Mouse (Mus musculus) layer of hippocampus, adult 6 months (tissue): ENCODE data around the gene Gng5. TPM values are rescaled to one million over a fixed set of nuclear protein-coding genes. Genes with fewer than 3 reads are reported as not detected.

Experiments
- long read RNA-seq, 2 experiments: library from polyadenylated mRNA; unstranded; transcript quantifications; one replicate each; pipeline ENCODE4 v2.0.0; 2019 to 2020
- polyA plus RNA-seq: library from polyadenylated mRNA; unstranded; fragments of <200 nt; fragmentation: Nextera tagmentation; gene quantifications from 2 replicates; pipeline ENCODE4 v1.2.3, GENCODE M21; 2021

Gene Gng5
- polyA plus RNA-seq = 320 and 403 TPM in 2 replicates
- long read RNA-seq, experiment 1, transcript Gng5-201 (3 exons, 593 nt) = major isoform, 158 of 159 reads
- long read RNA-seq, experiment 1, partial matches to known transcripts = 0 of 159 reads
- long read RNA-seq, experiment 1, other reads (novel, unspliced or antisense) = 1 of 159 reads
- long read RNA-seq, experiment 2, transcript Gng5-201 (3 exons, 593 nt) = major isoform, 13 of 16 reads
- long read RNA-seq, experiment 2, partial matches to known transcripts = 0 of 16 reads
- long read RNA-seq, experiment 2, other reads (novel, unspliced or antisense) = 0 of 16 reads

GRCm38 (mm10) chr3:146499431-146500002 lies at the start of gene Gng5, which contains the start of gene Spata1:
TSS of gene Gng5 (plus strand) at chr3:146499807.
TSS of gene Spata1 (minus strand) at chr3:146499753.

GRCm38 (mm10) chr3:146520798-146521651 lies 21.4 kb downstream of the Gng5 start, which contains the start of gene Rpf1:
TSS of gene Rpf1 (minus strand) at chr3:146521429.

Other genes with a start within 250 kb of the Gng5 start
- 21.8 and 22.7 TPM in 2 replicates for gene Ssx2ip, start 95.2 kb upstream of the Gng5 start, polyA plus RNA-seq
- 4.8 and 7.5 TPM in 2 replicates for gene Ctbs, start 50.0 kb upstream of the Gng5 start, polyA plus RNA-seq
- gene Spata1, start 54 bp upstream of the Gng5 start, polyA plus RNA-seq = 0.38 and 0.73 TPM in 2 replicates
- 11.5 and 14.3 TPM in 2 replicates for gene Rpf1, start 21.6 kb downstream of the Gng5 start, polyA plus RNA-seq
- gene Uox, start 70.6 kb downstream of the Gng5 start, polyA plus RNA-seq = 0.85 and 0.93 TPM in 2 replicates
- gene Dnase2b, start 115.8 kb downstream of the Gng5 start, polyA plus RNA-seq = 0.05 TPM in 1 of 2 replicates, not detected in the other
- not detected in 2 replicates for gene 4930503B20Rik, start 151.5 kb downstream of the Gng5 start, polyA plus RNA-seq
- 0.25 and 0.41 TPM in 2 replicates for gene Samd13, start 185.8 kb downstream of the Gng5 start, polyA plus RNA-seq